Mouse (Mus musculus) layer of hippocampus, adult 9-11 months (tissue): ENCODE data around the gene Marc2.

ENCODE experiments used
- DNase-seq: peaks from one replicate; pipeline ENCODE4 v3.0.0; 2022

Gene Marc2

GRCm38 (mm10) chr1:184807627-184808417 is 38.4 kb downstream of the Marc2 start:
- no peak for DNase-seq

- DNase-seq, result no peak
Observed at GRCm38 (mm10) chr1:184807123-184807522, 39.1 kb downstream of the Marc2 start.

- DNase-seq, result no peak
Observed at GRCm38 (mm10) chr1:184805749-184806148, 40.5 kb downstream of the Marc2 start.

DNA sequence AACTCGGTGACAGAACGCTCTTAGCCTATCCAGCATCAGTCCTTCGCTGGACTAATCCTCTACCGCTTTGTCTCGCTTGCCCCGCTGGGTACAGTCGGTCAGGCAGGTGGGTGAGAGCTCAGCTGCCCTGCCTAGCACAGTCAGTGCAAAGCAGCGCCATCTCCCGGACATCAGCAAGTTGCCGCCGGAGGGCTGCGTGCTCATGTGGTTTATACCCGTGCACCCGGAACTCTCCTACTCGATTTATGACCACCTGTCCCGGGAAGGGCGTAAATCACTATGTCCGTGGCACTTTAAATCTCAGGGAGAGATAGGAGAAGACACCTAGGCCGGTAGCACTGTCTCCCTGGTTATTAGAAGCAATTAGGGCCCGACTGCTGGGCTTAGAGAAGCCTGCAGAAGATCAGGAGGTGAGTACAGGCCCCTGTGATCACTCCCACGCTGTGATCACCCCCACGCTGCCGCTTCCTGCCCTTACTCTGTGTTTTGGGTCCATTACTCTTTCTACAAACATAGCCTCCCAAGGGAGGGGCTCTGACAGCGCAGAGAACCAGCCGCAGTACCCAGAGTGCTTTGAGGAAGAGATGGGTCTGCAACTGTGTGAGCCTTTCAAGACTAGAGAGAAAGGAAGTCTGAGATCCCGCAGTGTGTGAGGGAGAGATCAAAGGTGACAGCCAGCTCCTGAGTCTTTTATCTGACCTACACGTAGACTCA is 52.9 kb downstream of the Marc2 start:
- no peak for DNase-seq

DNA sequence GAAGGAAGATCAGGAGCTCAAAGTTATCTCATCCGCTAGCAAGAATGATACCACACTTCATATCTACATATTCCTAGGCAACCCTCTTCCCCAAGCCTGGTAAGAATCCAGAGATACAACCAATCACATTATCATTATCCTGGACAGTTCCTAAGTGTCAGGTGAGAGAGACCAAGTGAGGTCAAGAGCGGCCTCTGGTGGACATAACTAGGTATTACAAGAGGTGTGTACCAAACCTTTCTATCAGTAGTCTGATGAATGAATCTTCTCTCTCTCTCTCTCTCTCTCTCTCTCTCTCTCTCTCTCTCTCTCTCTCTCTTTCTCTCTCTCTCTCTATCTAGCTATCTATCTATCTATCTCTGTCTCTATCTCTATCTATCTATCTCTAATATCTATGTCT is 55.1 kb downstream of the Marc2 start:
- DNase-seq, result no peak

- DNase-seq, result no peak
Observed at GRCm38 (mm10) chr1:184786376-184787151, 59.7 kb downstream of the Marc2 start.

DNA sequence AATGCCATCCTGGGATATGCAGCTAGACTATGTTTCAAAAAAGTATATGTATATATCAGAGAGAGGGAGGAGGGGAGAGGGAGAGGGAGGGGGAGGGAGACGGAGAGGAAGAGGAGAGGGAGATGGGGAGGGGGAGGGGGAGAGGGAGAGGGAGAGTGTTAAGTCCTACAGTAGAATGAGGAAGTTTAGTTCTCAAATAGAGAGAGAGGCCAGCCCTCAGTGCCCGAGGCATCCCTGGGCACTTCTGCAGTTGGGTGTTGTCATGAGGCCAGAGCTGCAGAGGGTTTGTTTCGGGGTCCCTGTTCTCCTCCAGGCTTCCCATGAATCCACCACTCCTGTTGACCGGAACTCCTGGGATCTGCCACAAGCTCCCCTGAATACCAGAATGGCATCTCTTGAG is 62.6 kb downstream of the Marc2 start:
- no peak for DNase-seq

- no peak for DNase-seq
Observed at GRCm38 (mm10) chr1:184782161-184782513, 64.1 kb downstream of the Marc2 start.

DNA sequence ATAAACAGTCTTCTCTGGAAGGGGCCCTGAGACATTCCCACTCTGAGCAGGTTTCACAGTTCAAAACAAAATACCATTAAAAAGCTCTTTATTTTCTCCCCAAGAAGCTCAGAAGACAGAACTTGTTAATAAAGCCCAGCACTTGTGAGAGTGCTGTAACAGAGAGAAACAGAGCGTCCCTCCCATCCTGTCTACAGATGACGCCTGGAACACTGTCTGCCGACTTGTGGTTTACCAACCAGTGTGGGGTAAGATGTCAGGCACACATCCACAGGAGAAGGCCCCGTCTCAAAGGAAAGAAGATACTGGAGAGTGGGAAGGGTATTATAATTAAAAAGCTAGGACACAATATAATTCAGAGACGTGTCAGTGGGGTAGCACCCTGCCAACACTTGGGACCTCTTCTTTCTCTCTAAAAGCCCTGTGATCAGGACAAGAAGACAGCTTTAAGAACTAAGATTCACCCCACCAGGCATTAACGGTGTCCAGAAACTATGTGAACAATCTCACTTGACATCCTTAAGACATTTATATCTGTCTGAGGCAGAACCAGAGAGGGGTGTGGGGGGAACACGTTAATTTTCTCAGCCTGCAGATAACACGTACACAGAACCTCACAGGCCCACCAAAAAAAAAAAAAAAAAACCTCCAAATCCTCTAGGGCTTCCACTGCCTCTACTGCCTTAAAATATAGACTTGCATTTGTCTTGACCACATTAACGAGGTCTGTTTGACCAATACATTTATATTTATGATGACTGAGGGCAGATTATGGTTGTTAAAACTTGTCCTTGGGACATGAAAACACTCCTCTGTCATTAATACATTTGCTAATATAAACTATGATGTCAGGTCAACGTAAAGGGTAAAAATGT is 64.7 kb downstream of the Marc2 start:
- DNase-seq, result no peak

GRCm38 (mm10) chr1:184778157-184778556 is 68.1 kb downstream of the Marc2 start:
- DNase-seq, result no peak

- DNase-seq, result no peak
Observed at GRCm38 (mm10) chr1:184777061-184777795, 69.0 kb downstream of the Marc2 start.

- no peak for DNase-seq
Observed at GRCm38 (mm10) chr1:184775289-184775688, 71.0 kb downstream of the Marc2 start.

GRCm38 (mm10) chr1:184771891-184772249 is 74.4 kb downstream of the Marc2 start:
- DNase-seq, result no peak

- DNase-seq, result peak; percentile 15
Observed at GRCm38 (mm10) chr1:184771202-184771890, 74.9 kb downstream of the Marc2 start.

DNA sequence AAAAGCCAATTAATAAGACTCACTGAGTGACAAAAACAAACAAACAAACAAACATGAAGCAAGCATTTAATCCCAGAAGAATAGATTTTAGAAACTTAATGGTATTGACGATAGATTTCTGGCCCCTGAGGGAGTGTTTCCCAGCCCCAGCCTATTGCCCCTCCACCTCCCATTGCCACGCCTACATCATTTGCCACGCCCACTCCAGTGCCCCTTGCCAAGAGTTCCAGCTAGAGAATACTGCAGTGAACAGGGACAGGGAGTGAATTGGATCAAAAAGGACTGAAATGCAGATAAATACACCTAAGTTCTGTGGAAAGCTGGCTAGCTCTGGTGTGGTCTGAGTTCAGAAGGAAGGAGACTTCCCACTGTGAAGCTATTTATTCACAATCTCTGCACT is 82.4 kb downstream of the Marc2 start:
- DNase-seq, result no peak
